ENCODE assay signal across 9 mouse cellular contexts in genomic region chr11:5592336-5592735, GRCm38 (mm10). TPM values are rescaled to one million over a fixed set of nuclear protein-coding genes. Genes with fewer than 3 reads are reported as not detected.
DNase-seq lines count a peak whose midpoint lies in the region; ATAC-seq and TF ChIP-seq lines count a peak whose summit lies in the region.
"Had no signal": no experiment of that assay in that cellular context is flagged by ENCODE, and none has a peak within 500 bp of the region (broad histone marks: within the 10 kb centered on the region; RNA-seq: fewer than 3 reads in every experiment).

No protein-coding gene starts in this region.

- H3K79me2 ChIP-seq in MEL (ENCODE audit: control insufficient read depth, insufficient read depth, low read length, poor library complexity) = no peaks in the 10 kb centered on the region

- TF ChIP-seq EP300 in MEL (IDR thresholded peaks at IDR 0.05; ENCODE audit: low read depth in 1 of 2, low read length in 2 of 2) = no peak

- no peaks in the 10 kb centered on the region for H3K36me3 ChIP-seq in heart, embryonic 10.5 days
- peaks cover 0 to 34% of the 10 kb centered on the region in 2 experiments; a peak in 2 of 4 replicates for H3K36me3 ChIP-seq in MEL (ENCODE audit: control insufficient read depth in 1 of 2, insufficient read depth in 2 of 2, low read length in 2 of 2)
- H3K36me3 ChIP-seq: heart, embryonic 15.5 days had no signal

- WGBS in heart, embryonic 10.5 days = 73% methylated on average over 6 of the region's 6 CpGs

- H3K4me3 ChIP-seq in heart, embryonic 10.5 days = no peak overlapping the region
- peak overlapping the region; percentile 17 to 35 for H3K4me3 ChIP-seq in MEL (ENCODE audit: control insufficient read depth in 1 of 2, insufficient read depth in 1 of 2, low read depth in 2 of 2, low read length in 2 of 2)
- H3K4me3 ChIP-seq: heart, embryonic 15.5 days had no signal

- no peak for TF ChIP-seq POLR2A in MEL (IDR thresholded peaks at IDR 0.05; ENCODE audit: control insufficient read depth in 1 of 2, insufficient read depth in 1 of 2, low read depth in 1 of 2, low read length in 2 of 2, poor library complexity in 1 of 2)

- DNase-seq in heart, adult 11 months = peak; percentile 85
- no peak for DNase-seq in heart, embryonic 10.5 days (ENCODE audit: low spot score)
- peak; percentile 79 for DNase-seq in MEL (ENCODE audit: low read depth, low spot score)
- DNase-seq in cerebellum, postnatal 10 days = peak; percentile 79 to 86
- peak; percentile 12 for DNase-seq in kidney, postnatal 14 days
- peak; percentile 6 for DNase-seq in ovary, postnatal 14 days (ENCODE audit: low spot score)
- no peak for DNase-seq in thymus, postnatal 36 days

- H3K9ac ChIP-seq in MEL (ENCODE audit: control insufficient read depth, low read depth, low read length, poor library complexity, severe bottlenecking) = peak overlapping the region; percentile 33
- H3K9ac ChIP-seq: heart, embryonic 15.5 days had no signal

- no peaks in the 10 kb centered on the region for H3K9me3 ChIP-seq in heart, embryonic 10.5 days
- no peaks in the 10 kb centered on the region for H3K9me3 ChIP-seq in MEL (replicated peaks; ENCODE audit: insufficient read depth, low read length)
- H3K9me3 ChIP-seq: heart, embryonic 15.5 days had no signal

- no peak; the same call in 1 of the 2 replicates for TF ChIP-seq RAD21 in MEL (IDR thresholded peaks at IDR 0.05; ENCODE audit: low read depth, low read length)

- no peak for ATAC-seq in erythroblast, adult 5-6 weeks (replicated peaks; ENCODE audit: low FRiP score, poor library complexity, severe bottlenecking)

- no peaks in the 10 kb centered on the region for H3K27me3 ChIP-seq in heart, embryonic 10.5 days (ENCODE audit: insufficient read depth, poor library complexity, severe bottlenecking)
- H3K27me3 ChIP-seq in MEL (ENCODE audit: control insufficient read depth in 1 of 2, insufficient read depth in 2 of 2, low read length in 2 of 2) = no peaks in the 10 kb centered on the region
- H3K27me3 ChIP-seq: heart, embryonic 15.5 days had no signal

- no peak for TF ChIP-seq CTCF in MEL (IDR thresholded peaks at IDR 0.05 in 2 of 3, conservative IDR thresholded peaks at IDR 0.05 in 1 of 3; ENCODE audit: control insufficient read depth in 1 of 3, insufficient read depth in 1 of 3, low read depth in 2 of 3, low read length in 3 of 3, poor library complexity in 1 of 3, severe bottlenecking in 1 of 3)

- H3K4me1 ChIP-seq in heart, embryonic 10.5 days = no peaks in the 10 kb centered on the region
- H3K4me1 ChIP-seq in MEL (ENCODE audit: control insufficient read depth in 1 of 2, insufficient read depth in 2 of 2, low read length in 2 of 2) = peaks cover 8 to 30% of the 10 kb centered on the region in 2 experiments

- no peak overlapping the region for H3K27ac ChIP-seq in heart, embryonic 10.5 days
- H3K27ac ChIP-seq in MEL (ENCODE audit: control insufficient read depth, low read depth, low read length) = peak overlapping the region; percentile 1; the same call in 1 of the 2 replicates
- H3K27ac ChIP-seq: heart, embryonic 15.5 days had no signal

TF ChIP-seq in MEL, 35 proteins besides CTCF, POLR2A, EP300 and RAD21:
- TF ChIP-seq USF1 (IDR thresholded peaks at IDR 0.05; ENCODE audit: low read depth, low read length) = no peak
- no peak for TF ChIP-seq CHD2 (IDR thresholded peaks at IDR 0.05; ENCODE audit: low read length)
- TF ChIP-seq KAT2A (conservative IDR thresholded peaks at IDR 0.05; ENCODE audit: low read depth, low read length) = no peak
- no peak for TF ChIP-seq USF2 (IDR thresholded peaks at IDR 0.05; ENCODE audit: borderline replicate concordance in 1 of 2, insufficient read depth in 1 of 2, low read depth in 1 of 2, low read length in 2 of 2)
- TF ChIP-seq BHLHE40 (IDR thresholded peaks at IDR 0.05; ENCODE audit: borderline replicate concordance, low read depth, low read length) = no peak
- TF ChIP-seq NELFE (IDR thresholded peaks at IDR 0.05; ENCODE audit: low read depth, low read length) = no peak
- no peak for TF ChIP-seq GABPA (IDR thresholded peaks at IDR 0.05; ENCODE audit: low read depth, low read length)
- TF ChIP-seq ELF1 (IDR thresholded peaks at IDR 0.05; ENCODE audit: low read depth, low read length) = peak; percentile 34; the same call in 1 of the 2 replicates
- no peak for TF ChIP-seq MYB (IDR thresholded peaks at IDR 0.05; ENCODE audit: low read depth, low read length)
- peak; percentile 10; the same call in 1 of the 2 replicates for TF ChIP-seq ETS1 (IDR thresholded peaks at IDR 0.05; ENCODE audit: low read depth, low read length)
- TF ChIP-seq ZMIZ1 (IDR thresholded peaks at IDR 0.05; ENCODE audit: low read depth, low read length) = no peak
- TF ChIP-seq MXI1 (IDR thresholded peaks at IDR 0.05; ENCODE audit: low read depth, low read length) = no peak
TF ChIP-seq in MEL: peak in this region for 2.

RNA-seq across cellular contexts. Expression of gene Ankrd36, which starts 22.9 kb away (rescaled TPM):
- 0.38 and 0.97 TPM in 2 replicates for polyA plus RNA-seq in heart, embryonic 10.5 days (2016; fragmentation: Nextera tagmentation; extraction: Ambion mirVana)
- 3.4 and 5.2 TPM in 2 replicates for total RNA-seq in MEL (2012; rRNA removed)
- polyA plus RNA-seq in MEL (2012; ENCODE audit: insufficient read depth in 1 of 2, insufficient read length in 2 of 2, low read depth in 1 of 2, low replicate concordance in 2 of 2, missing spikeins in 1 of 2) = 1 to 10 TPM in 1 of 2 experiments, not detected in 1; 3.2 TPM
- 0.63 TPM in 1 of 2 replicates, not detected in the other for total RNA-seq in erythroblast, adult 5-6 weeks (2015; ENCODE audit: low replicate concordance)
- 4.6 TPM in 2 replicates for total RNA-seq in erythroblast, adult 5-6 weeks (2017; ENCODE audit: low replicate concordance)
- polyA plus RNA-seq: heart, embryonic 15.5 days had no signal

RNA-seq across cellular contexts. Expression of gene Ccdc117, which starts 50.3 kb away (rescaled TPM):
- 14.7 and 23.4 TPM in 2 replicates for polyA plus RNA-seq in heart, embryonic 10.5 days (2016; fragmentation: Nextera tagmentation; extraction: Ambion mirVana)
- total RNA-seq in MEL (2012; rRNA removed) = 26.3 and 35.4 TPM in 2 replicates
- 10 to 100 TPM in 1 of 2 experiments, not detected in 1; 19.4 TPM for polyA plus RNA-seq in MEL (2012; ENCODE audit: insufficient read depth in 1 of 2, insufficient read length in 2 of 2, low read depth in 1 of 2, low replicate concordance in 2 of 2, missing spikeins in 1 of 2)
- total RNA-seq in erythroblast, adult 5-6 weeks (2015; ENCODE audit: low replicate concordance) = 2.7 and 5.6 TPM in 2 replicates
- 9.5 and 10.4 TPM in 2 replicates for total RNA-seq in erythroblast, adult 5-6 weeks (2017; ENCODE audit: low replicate concordance)

Comparison
In these comparisons a context has a peak if more than half of its experiments do, and no peak if none do; other contexts are left out.
1. DNase-seq: peak in heart, adult 11 months (single experiment), MEL (single experiment), cerebellum, postnatal 10 days (2 of 2), kidney, postnatal 14 days (single experiment) and ovary, postnatal 14 days (single experiment); none in heart, embryonic 10.5 days (single experiment) and thymus, postnatal 36 days (0 of 2).